Mouse (Mus musculus) testis, adult 2 months (tissue): Measurements from ENCODE around the gene Mrtfa.

Source experiments
- CTCF ChIP-seq: fragments of 200-500 bp; IDR thresholded peaks from 2 replicates; pipeline ENCODE4 v1.5.1; 2012; ENCODE audit warnings: low read depth, mild to moderate bottlenecking, inconsistent platforms, low read length, moderate library complexity; ENCODE audit not compliant: control insufficient read depth, insufficient read depth, insufficient replicate concordance
- POLR2A ChIP-seq: fragments of 200-500 bp; IDR thresholded peaks from 2 replicates; pipeline ENCODE4 v1.6.1; 2012; ENCODE audit warnings: low read depth, mild to moderate bottlenecking, inconsistent platforms, low read length, moderate library complexity; ENCODE audit not compliant: control insufficient read depth

DNA sequence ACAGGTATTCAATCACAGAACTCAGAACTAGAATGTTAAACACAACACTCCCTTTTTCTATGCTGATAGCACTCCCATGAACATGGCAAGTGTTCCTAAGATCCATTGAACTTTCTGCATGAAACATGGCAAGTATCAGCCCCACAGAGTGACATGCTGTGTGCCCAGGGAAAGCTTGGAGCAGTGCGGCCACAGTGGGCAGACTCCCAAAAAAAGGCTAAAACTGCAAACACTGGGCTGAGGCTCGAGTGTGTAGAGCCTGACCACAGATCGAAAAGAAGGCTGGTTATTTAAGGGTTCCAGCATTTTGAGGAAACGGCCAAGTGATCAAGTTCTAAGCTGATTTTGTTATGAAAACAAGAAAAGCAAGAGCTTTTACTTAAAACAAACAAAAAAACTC lies 72.3 kb downstream of the Mrtfa start:
- no peak for TF ChIP-seq POLR2A
- no peak for TF ChIP-seq CTCF
